Mouse (Mus musculus) neural tube, embryonic 14.5 days (tissue): ENCODE results near the gene Samd4. TPM values are rescaled to one million over a fixed set of nuclear protein-coding genes. Genes with fewer than 3 reads are reported as not detected.

Source experiments
- ATAC-seq: fragments of 200-750 bp; cut with Nextera tagmentation; 2 replicates; pipeline ENCODE4 v1.8.0; 2017; ENCODE audit warnings: low read depth, mild to moderate bottlenecking, moderate TSS enrichment, moderate library complexity
- H3K27ac ChIP-seq: fragments of 300-500 bp; sonication (generic); 2 replicates; pipeline ENCODE4 v1.5.1; 2014; ENCODE audit warnings: low read depth, mild to moderate bottlenecking, control low read depth, low read length, moderate library complexity, mixed read lengths
- H3K27me3 ChIP-seq: fragments of 300-500 bp; sonication (generic); 2 replicates; pipeline ENCODE4 v1.6.1; 2014; ENCODE audit warnings: low read length; ENCODE audit not compliant: control insufficient read depth, insufficient read depth
- H3K36me3 ChIP-seq: fragments of 300-500 bp; sonication (generic); 2 replicates; pipeline ENCODE4 v1.6.1; 2014; ENCODE audit warnings: low read length, mixed read lengths; ENCODE audit not compliant: control insufficient read depth, insufficient read depth
- H3K4me1 ChIP-seq: fragments of 300-500 bp; sonication (generic); 2 replicates; pipeline ENCODE4 v1.6.1; 2014; ENCODE audit warnings: low read length; ENCODE audit not compliant: control insufficient read depth, insufficient read depth
- H3K4me2 ChIP-seq: fragments of 300-500 bp; sonication (generic); 2 replicates; pipeline ENCODE4 v1.6.1; 2014; ENCODE audit warnings: mild to moderate bottlenecking, low read depth, low read length, control low read depth
- H3K4me3 ChIP-seq: fragments of 300-500 bp; sonication (generic); 2 replicates; pipeline ENCODE4 v1.5.1; 2014; ENCODE audit warnings: low read depth, low read length, control low read depth, mixed read lengths
- H3K9ac ChIP-seq: fragments of 300-500 bp; sonication (generic); replicated peaks from 2 replicates; pipeline ENCODE4 v1.6.1; 2014; ENCODE audit warnings: low read depth, mild to moderate bottlenecking, control low read depth, low read length, mixed read lengths
- H3K9me3 ChIP-seq: fragments of 300-500 bp; sonication (generic); 2 replicates; pipeline ENCODE4 v1.6.1; 2016; ENCODE audit warnings: low read length; ENCODE audit not compliant: control insufficient read depth
- WGBS: fragments of 180-500 bp; shearing (Covaris S2); extraction: QIAGEN DNeasy Blood & Tissue Kit; methylation state at CpG from one replicate; pipeline ENCODE4 v1.1.7; 2014; 5-methylcytosine and 5-hydroxymethylcytosine counted together
- polyA plus RNA-seq: library from polyadenylated mRNA; unstranded; fragments of >200 nt; fragmentation: Nextera tagmentation; extraction: Ambion mirVana; gene quantifications from 2 replicates; pipeline ENCODE4 v1.2.1, GENCODE M21; 2014

Samd4 gene
- polyA plus RNA-seq, 1 experiment from 2014 or later: 2.6 TPM

GRCm38 (mm10) chr14:46897953-46898352 is 15.3 kb downstream of the Samd4 start:
- H3K9me3 ChIP-seq: no peaks in the 10 kb centered on the region
- no peaks in the 10 kb centered on the region for H3K36me3 ChIP-seq
- H3K4me1 ChIP-seq: no peaks in the 10 kb centered on the region
- H3K4me2 ChIP-seq: no peak overlapping the region
- 89% methylated on average over 5 of the region's 5 CpGs for WGBS
- no peaks in the 10 kb centered on the region for H3K27me3 ChIP-seq
- H3K27ac ChIP-seq: no peak overlapping the region
- no peak for ATAC-seq
- no peak overlapping the region for H3K4me3 ChIP-seq
- H3K9ac ChIP-seq: no peak overlapping the region

- no peak overlapping the region for H3K27ac ChIP-seq
- ATAC-seq: no peak
- H3K4me3 ChIP-seq: no peak overlapping the region
- H3K36me3 ChIP-seq: no peaks in the 10 kb centered on the region
- WGBS: 48% methylated on average over 3 of the region's 3 CpGs
- H3K27me3 ChIP-seq: no peaks in the 10 kb centered on the region
- H3K4me1 ChIP-seq: no peaks in the 10 kb centered on the region
- H3K9ac ChIP-seq: no peak overlapping the region
- no peak overlapping the region for H3K4me2 ChIP-seq
- no peaks in the 10 kb centered on the region for H3K9me3 ChIP-seq
Measured at GRCm38 (mm10) chr14:46898626-46899025, 16.0 kb downstream of the Samd4 start.

- Histone ChIP-seq H3K27ac (no peak overlapping the region), H3K27me3 (no peaks in the 10 kb centered on the region), H3K4me1 (no peaks in the 10 kb centered on the region), H3K4me2 (no peak overlapping the region), H3K9me3 (no peaks in the 10 kb centered on the region), H3K4me3 (no peak overlapping the region), H3K9ac (no peak overlapping the region), H3K36me3 (no peaks in the 10 kb centered on the region)
- no peak for ATAC-seq
- WGBS: 96% methylated on average over 9 of the region's 9 CpGs
Measured at GRCm38 (mm10) chr14:46902498-46903087, 19.9 kb downstream of the Samd4 start.

- Histone ChIP-seq H3K36me3 (no peaks in the 10 kb centered on the region), H3K4me2 (no peak overlapping the region), H3K27me3 (no peaks in the 10 kb centered on the region), H3K4me3 (no peak overlapping the region), H3K4me1 (no peaks in the 10 kb centered on the region), H3K9me3 (no peaks in the 10 kb centered on the region), H3K27ac (no peak overlapping the region), H3K9ac (no peak overlapping the region)
- ATAC-seq: no peak
- 91% methylated on average over 4 of the region's 4 CpGs for WGBS
Measured at GRCm38 (mm10) chr14:46904276-46904675, 21.6 kb downstream of the Samd4 start.

- no peak for ATAC-seq
- Histone ChIP-seq H3K4me1 (no peaks in the 10 kb centered on the region), H3K9ac (no peak overlapping the region), H3K27ac (no peak overlapping the region), H3K27me3 (no peaks in the 10 kb centered on the region), H3K36me3 (no peaks in the 10 kb centered on the region), H3K9me3 (no peaks in the 10 kb centered on the region), H3K4me2 (no peak overlapping the region), H3K4me3 (no peak overlapping the region)
- WGBS: 80% methylated on average over 8 of the region's 8 CpGs
Measured at GRCm38 (mm10) chr14:46908858-46909257, 26.2 kb downstream of the Samd4 start.

- no peaks in the 10 kb centered on the region for H3K4me1 ChIP-seq
- no peaks in the 10 kb centered on the region for H3K9me3 ChIP-seq
- no peaks in the 10 kb centered on the region for H3K27me3 ChIP-seq
- H3K9ac ChIP-seq: no peak overlapping the region
- no peak for ATAC-seq
- H3K4me3 ChIP-seq: no peak overlapping the region
- 83% methylated on average over 7 of the region's 7 CpGs for WGBS
- H3K4me2 ChIP-seq: no peak overlapping the region
- H3K27ac ChIP-seq: no peak overlapping the region
- H3K36me3 ChIP-seq: no peaks in the 10 kb centered on the region
Measured at GRCm38 (mm10) chr14:46912496-46912895, 29.8 kb downstream of the Samd4 start.

- H3K4me2 ChIP-seq: no peak overlapping the region
- no peaks in the 10 kb centered on the region for H3K9me3 ChIP-seq
- no peaks in the 10 kb centered on the region for H3K4me1 ChIP-seq
- H3K36me3 ChIP-seq: no peaks in the 10 kb centered on the region
- H3K4me3 ChIP-seq: no peak overlapping the region
- H3K9ac ChIP-seq: no peak overlapping the region
- no peak for ATAC-seq
- WGBS: 81% methylated on average over 6 of the region's 6 CpGs
- no peak overlapping the region for H3K27ac ChIP-seq
- no peaks in the 10 kb centered on the region for H3K27me3 ChIP-seq
Measured at GRCm38 (mm10) chr14:46914356-46914755, 31.7 kb downstream of the Samd4 start.

- H3K9me3 ChIP-seq: no peaks in the 10 kb centered on the region
Measured at GRCm38 (mm10) chr14:46915555-46915954, 32.9 kb downstream of the Samd4 start.

GRCm38 (mm10) chr14:46916581-46916980 is 33.9 kb downstream of the Samd4 start:
- no peak overlapping the region for H3K27ac ChIP-seq
- no peaks in the 10 kb centered on the region for H3K27me3 ChIP-seq
- no peaks in the 10 kb centered on the region for H3K4me1 ChIP-seq
- no peak for ATAC-seq
- H3K4me3 ChIP-seq: no peak overlapping the region
- no peaks in the 10 kb centered on the region for H3K36me3 ChIP-seq
- H3K9ac ChIP-seq: no peak overlapping the region
- no peaks in the 10 kb centered on the region for H3K9me3 ChIP-seq
- 84% methylated on average over 4 of the region's 4 CpGs for WGBS
- no peak overlapping the region for H3K4me2 ChIP-seq

More at GRCm38 (mm10) chr14:46915555-46915954, 32.9 kb downstream of the Samd4 start:
- Histone ChIP-seq H3K27me3 (no peaks in the 10 kb centered on the region), H3K4me3 (no peak overlapping the region), H3K4me2 (no peak overlapping the region), H3K9ac (no peak overlapping the region), H3K4me1 (no peaks in the 10 kb centered on the region), H3K27ac (no peak overlapping the region), H3K36me3 (no peaks in the 10 kb centered on the region)
- 78% methylated on average over 6 of the region's 6 CpGs for WGBS
- ATAC-seq: no peak
